Mouse (Mus musculus) layer of hippocampus, postnatal 25 days (tissue): ENCODE data around the gene Stpg2. TPM values are rescaled to one million over a fixed set of nuclear protein-coding genes. Genes with fewer than 3 reads are reported as not detected.

Source experiments
- DNase-seq, 2 experiments: peaks; one replicate each; pipeline ENCODE4 v3.0.0; 2022; ENCODE audit warnings: mixed read lengths in 2 of 2, low spot score in 1 of 2; ENCODE audit errors: extremely low spot score in 1 of 2
- total RNA-seq, 2 experiments: library from RNA; stranded (reverse); gene quantifications; 2 replicates each; pipeline ENCODE4 v1.2.3; 2021

Stpg2 gene
- total RNA-seq, 2 experiments from 2014 or later = 0.10 TPM; not detected in 1

GRCm38 (mm10) chr3:139709794-139710193, 504.3 kb downstream of the Stpg2 start:
- no peak for DNase-seq

- DNase-seq = no peak
Measured at GRCm38 (mm10) chr3:139728751-139729150, 523.3 kb downstream of the Stpg2 start.

- DNase-seq = no peak
Measured at GRCm38 (mm10) chr3:139729248-139729647, 523.8 kb downstream of the Stpg2 start.

- no peak for DNase-seq
Measured at GRCm38 (mm10) chr3:139733156-139733555, 527.7 kb downstream of the Stpg2 start.

GRCm38 (mm10) chr3:139739388-139739787, 533.9 kb downstream of the Stpg2 start:
- DNase-seq = no peak

Other genes with a start within 250 kb of the Stpg2 start
- gene Rap1gds1, start 130.5 kb upstream of the Stpg2 start, total RNA-seq = 100 to 1,000 TPM; 219 to 233 TPM